ENCODE assay signal across 23 mouse cellular contexts in the genomic region with DNA sequence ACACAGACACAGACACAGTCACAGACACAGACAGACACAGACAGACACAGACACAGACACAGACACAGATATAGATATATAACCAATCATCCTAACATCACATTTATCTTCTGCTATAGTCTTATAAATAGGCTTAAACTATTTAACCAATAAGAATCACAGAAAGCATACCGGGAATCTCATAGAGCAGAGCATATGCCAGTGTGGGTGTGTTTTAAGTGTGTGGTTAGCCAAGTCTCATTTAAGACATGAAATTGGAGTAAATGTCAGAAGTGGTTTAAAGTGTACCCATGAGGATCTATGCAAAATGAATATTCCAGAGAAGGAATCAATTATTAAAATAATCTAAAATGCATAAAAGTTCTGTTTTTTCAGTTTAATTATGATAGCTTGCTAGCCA.
"Had no signal": no experiment of that assay in that cellular context is flagged by ENCODE, and none has a peak within 500 bp of the region (broad histone marks: within the 10 kb centered on the region; RNA-seq: fewer than 3 reads in every experiment).

No protein-coding gene starts in this region.

- H3K27me3 ChIP-seq: limb, embryonic 13.5 days; liver, embryonic 12.5 days; liver, embryonic 15.5 days; lung, embryonic 15.5 days; megakaryocyte, embryonic 14.5 days; midbrain, embryonic 15.5 days; neural tube, embryonic 12.5 days; neural tube, embryonic 15.5 days had no signal

- H3K9ac ChIP-seq: limb, embryonic 13.5 days; liver, embryonic 12.5 days; liver, embryonic 15.5 days; lung, embryonic 15.5 days; midbrain, embryonic 15.5 days; neural tube, embryonic 12.5 days; neural tube, embryonic 15.5 days had no signal

- H3K4me2 ChIP-seq: limb, embryonic 13.5 days; liver, embryonic 12.5 days; liver, embryonic 15.5 days; lung, embryonic 15.5 days; midbrain, embryonic 15.5 days; neural tube, embryonic 12.5 days; neural tube, embryonic 15.5 days had no signal

- H3K36me3 ChIP-seq: limb, embryonic 10.5 days; limb, embryonic 13.5 days; liver, embryonic 12.5 days; liver, embryonic 15.5 days; lung, embryonic 15.5 days; midbrain, embryonic 10.5 days; midbrain, embryonic 15.5 days; neural tube, embryonic 12.5 days; neural tube, embryonic 15.5 days had no signal

- ATAC-seq: intestine, embryonic 16.5 days; liver, embryonic 12.5 days; midbrain, embryonic 15.5 days had no signal

- DNase-seq: kidney, adult 18-20 months; kidney, adult 9 months; kidney, postnatal 14 days; kidney, postnatal 4 days; layer of hippocampus, postnatal 36 days; liver; lung, adult 18-20 months; lung, postnatal 10 days; lung, postnatal 36 days; retina, postnatal 1 day; thymus, postnatal 25 days had no signal

- H3K27ac ChIP-seq: limb, embryonic 10.5 days; limb, embryonic 13.5 days; liver, embryonic 12.5 days; liver, embryonic 15.5 days; lung, embryonic 15.5 days; midbrain, embryonic 10.5 days; midbrain, embryonic 15.5 days; neural tube, embryonic 12.5 days; neural tube, embryonic 15.5 days; stomach, postnatal 0 days had no signal

- H3K4me1 ChIP-seq: limb, embryonic 10.5 days; liver, embryonic 12.5 days; liver, embryonic 15.5 days; lung, embryonic 15.5 days; megakaryocyte, embryonic 14.5 days; midbrain, embryonic 10.5 days; midbrain, embryonic 15.5 days; neural tube, embryonic 12.5 days; neural tube, embryonic 15.5 days had no signal

- H3K9me3 ChIP-seq: limb, embryonic 10.5 days; limb, embryonic 13.5 days; liver, embryonic 12.5 days; liver, embryonic 15.5 days; lung, embryonic 15.5 days; midbrain, embryonic 10.5 days; midbrain, embryonic 15.5 days; neural tube, embryonic 12.5 days; neural tube, embryonic 15.5 days had no signal

- H3K4me3 ChIP-seq: limb, embryonic 10.5 days; limb, embryonic 13.5 days; liver, embryonic 12.5 days; liver, embryonic 15.5 days; lung, embryonic 15.5 days; megakaryocyte, embryonic 14.5 days; midbrain, embryonic 10.5 days; midbrain, embryonic 15.5 days; neural tube, embryonic 12.5 days; neural tube, embryonic 15.5 days had no signal
